Mouse (Mus musculus) brain, embryonic 14.5 days (tissue): ENCODE measurements around the gene Magi2.

Experiments
- CTCF ChIP-seq: fragments of 200-500 bp; IDR thresholded peaks from 2 replicates; pipeline ENCODE4 v1.5.1; 2012; ENCODE audit warnings: inconsistent platforms, mild to moderate bottlenecking, moderate library complexity, borderline replicate concordance; ENCODE audit not compliant: insufficient read depth, insufficient read length; ENCODE audit errors: extremely low read depth
- POLR2A ChIP-seq: fragments of 200-500 bp; IDR thresholded peaks from 2 replicates; pipeline ENCODE4 v1.6.1; 2012; ENCODE audit warnings: mild to moderate bottlenecking, inconsistent platforms, borderline replicate concordance; ENCODE audit not compliant: poor library complexity, insufficient read depth, insufficient read length, severe bottlenecking; ENCODE audit errors: extremely low read depth

DNA sequence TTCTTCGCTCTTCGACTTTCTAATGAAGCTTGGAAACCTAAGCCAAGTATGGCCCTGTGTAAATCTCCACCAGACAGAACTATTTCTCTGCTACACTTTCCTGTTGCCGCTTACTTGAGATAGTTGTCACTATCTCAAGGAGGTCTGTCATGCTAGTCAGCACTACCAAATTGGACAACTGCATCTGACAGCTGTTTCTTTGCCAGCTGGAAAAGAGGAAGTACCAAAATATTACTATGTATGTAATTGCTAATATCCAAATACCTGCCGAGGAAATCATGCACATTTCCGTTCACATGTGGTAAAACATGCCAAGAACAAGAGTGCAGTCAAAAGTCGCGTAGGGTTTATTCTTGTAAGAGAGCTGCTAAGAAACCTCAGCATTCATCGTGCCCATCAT lies 1126.1 kb downstream of the Magi2 start:
- TF ChIP-seq CTCF (no peak), POLR2A (no peak)
